Mouse (Mus musculus): ENCODE data around the gene Ifih1. TPM values are rescaled to one million over a fixed set of nuclear protein-coding genes. Genes with fewer than 3 reads are reported as not detected.

Gene Ifih1
- polyA plus RNA-seq, 1 experiment from 2014 or later, result 3.2 TPM

DNA sequence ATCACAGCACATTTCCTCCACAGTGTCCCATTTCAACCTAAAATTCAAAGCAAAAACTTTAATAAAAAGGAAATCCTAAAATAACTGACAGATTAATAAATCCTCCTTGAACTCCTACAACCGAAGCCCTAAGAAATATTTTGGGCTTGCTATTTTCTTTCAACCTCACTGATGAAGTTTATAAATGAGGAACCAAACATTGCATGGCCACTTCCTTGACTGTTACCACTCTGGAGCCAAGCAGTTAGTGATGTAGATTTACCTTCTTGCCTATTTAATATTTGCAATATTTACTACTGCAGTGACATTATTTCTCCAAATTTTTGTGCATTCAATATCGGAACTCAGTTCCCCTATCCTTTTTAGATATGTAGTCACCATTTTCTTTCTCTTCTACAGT is 6.2 kb downstream of the Ifih1 start:
- no peak for ATAC-seq
- no peaks in the 10 kb centered on the region for H3K27me3 ChIP-seq
- POLR2A ChIA-PET, result no interaction called here
- in situ Hi-C loops (cut with MboI; ENCODE audit: low pct_unique_long_range_greater_than_20kb), result loop anchor here (25.0 kb wide), 1 partner anchor 1003 kb away; no protein-coding TSS in a partner anchor
- no peak for DNase-seq (ENCODE audit: low read depth, low spot score)
- TF ChIP-seq CTCF (IDR thresholded peaks at IDR 0.05), result no peak
- CTCF ChIA-PET, result no interaction called here

- POLR2A ChIA-PET, result no interaction called here
- DNase-seq (ENCODE audit: low read depth, low spot score), result no peak
- in situ Hi-C loops (cut with MboI; ENCODE audit: low pct_unique_long_range_greater_than_20kb), result loop anchor here (25.0 kb wide), 1 partner anchor 993 kb away; no protein-coding TSS in a partner anchor
- peak; percentile 64 for TF ChIP-seq CTCF (IDR thresholded peaks at IDR 0.05)
- peak; percentile 78 for ATAC-seq
- no peaks in the 10 kb centered on the region for H3K27me3 ChIP-seq
- CTCF ChIA-PET, result interaction anchor here (0.9 to 3.6 kb wide), 6 partner anchors 11 to 151 kb away, joined by 3 to 27 read pairs (median 3); no protein-coding TSS in a partner anchor
These were observed 15.6 kb downstream of the Ifih1 start for GRCm38 (mm10) chr2:62630446-62630845.

DNA sequence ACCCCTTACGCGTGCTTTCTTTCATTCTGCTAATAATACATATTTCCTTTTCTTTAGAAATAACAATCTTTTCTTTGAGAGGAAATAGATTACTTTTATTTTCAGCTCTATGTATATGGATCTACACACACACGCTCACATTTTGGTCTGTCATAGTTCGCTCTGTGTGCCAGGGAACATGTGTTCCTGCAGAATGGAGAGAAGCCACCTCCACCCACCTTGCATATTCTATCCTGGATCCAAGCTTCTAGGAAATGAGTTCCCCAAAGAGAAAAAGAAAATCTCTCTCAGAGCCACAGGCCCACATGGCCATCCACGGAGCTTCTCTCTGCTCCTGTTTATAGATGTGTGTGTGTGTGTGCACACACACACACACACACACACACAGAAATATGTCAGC is 17.7 kb downstream of the Ifih1 start:
- TF ChIP-seq CTCF (IDR thresholded peaks at IDR 0.05), result no peak
- ChIA-PET CTCF (interaction anchor here (0.9 to 1.5 kb wide), 12 partner anchors 9 to 282 kb away, joined by 3 to 6 read pairs (median 3); no protein-coding TSS in a partner anchor), POLR2A (no interaction called here)
- H3K27me3 ChIP-seq, result no peaks in the 10 kb centered on the region
- ATAC-seq, result no peak
- no peak for DNase-seq (ENCODE audit: low read depth, low spot score)
- in situ Hi-C loops (cut with MboI; ENCODE audit: low pct_unique_long_range_greater_than_20kb), result loop anchor here (10.0 to 25.0 kb wide), 4 partner anchors 164 to 991 kb away; no protein-coding TSS in a partner anchor

- ATAC-seq (no peak), DNase-seq (ENCODE audit: low read depth, low spot score) (no peak)
- POLR2A ChIA-PET, result no interaction called here
- CTCF ChIA-PET, result interaction anchor here (0.9 to 1.5 kb wide), 11 partner anchors 9 to 186 kb away, joined by 3 to 6 read pairs (median 3); no protein-coding TSS in a partner anchor
- peak; percentile 37 for TF ChIP-seq CTCF (IDR thresholded peaks at IDR 0.05)
- H3K27me3 ChIP-seq, result no peaks in the 10 kb centered on the region
- in situ Hi-C loops (cut with MboI; ENCODE audit: low pct_unique_long_range_greater_than_20kb), result loop anchor here (10.0 to 25.0 kb wide), 4 partner anchors 163 to 990 kb away; no protein-coding TSS in a partner anchor
These were observed 18.3 kb downstream of the Ifih1 start for GRCm38 (mm10) chr2:62627728-62628127.

DNA sequence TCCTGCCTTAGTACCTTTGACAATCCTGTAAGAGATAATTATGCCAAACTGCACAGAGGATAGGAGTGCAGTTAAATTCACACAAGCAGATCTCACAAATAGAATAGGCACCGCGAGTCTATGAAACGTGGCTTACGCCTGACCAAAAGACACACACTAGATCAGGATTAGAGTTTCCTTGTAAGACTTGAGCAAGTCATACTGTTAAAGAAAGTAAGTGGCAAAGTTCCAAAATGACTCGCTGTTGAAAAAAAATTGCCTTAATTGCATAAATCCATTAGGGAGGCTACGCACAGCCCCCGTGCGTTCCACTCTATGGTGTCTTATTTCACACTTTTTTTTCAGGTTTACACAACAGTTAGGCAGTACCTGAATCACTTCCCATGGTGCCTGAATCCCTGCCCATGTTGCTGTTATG is 23.0 kb downstream of the Ifih1 start:
- ATAC-seq (no peak), DNase-seq (ENCODE audit: low read depth, low spot score) (no peak)
- TF ChIP-seq CTCF (IDR thresholded peaks at IDR 0.05), result no peak
- ChIA-PET CTCF (interaction anchor here (1.3 kb wide), 1 partner anchor 21 kb away, joined by 3 read pairs; no protein-coding TSS in a partner anchor), POLR2A (no interaction called here)
- in situ Hi-C loops (cut with MboI; ENCODE audit: low pct_unique_long_range_greater_than_20kb), result loop anchor here (10.0 kb wide), 3 partner anchors 158 to 638 kb away; no protein-coding TSS in a partner anchor
- no peaks in the 10 kb centered on the region for H3K27me3 ChIP-seq

GRCm38 (mm10) chr2:62619679-62620078 is 26.4 kb downstream of the Ifih1 start:
- no peaks in the 10 kb centered on the region for H3K27me3 ChIP-seq
- in situ Hi-C loops (cut with MboI; ENCODE audit: low pct_unique_long_range_greater_than_20kb), result loop anchor here (10.0 kb wide), 3 partner anchors 155 to 635 kb away; no protein-coding TSS in a partner anchor
- no peak for TF ChIP-seq CTCF (IDR thresholded peaks at IDR 0.05)
- DNase-seq (ENCODE audit: low read depth, low spot score) (no peak), ATAC-seq (no peak)
- CTCF ChIA-PET, result interaction anchor here (1.0 to 1.4 kb wide), 2 partner anchors 11 to 63 kb away, joined by 3 to 4 read pairs; no protein-coding TSS in a partner anchor
- POLR2A ChIA-PET, result no interaction called here

- no peak for TF ChIP-seq CTCF (IDR thresholded peaks at IDR 0.05)
- ChIA-PET POLR2A (no interaction called here), CTCF (interaction anchor here (1.0 to 1.4 kb wide), 2 partner anchors 11 to 62 kb away, joined by 3 to 4 read pairs; no protein-coding TSS in a partner anchor)
- in situ Hi-C loops (cut with MboI; ENCODE audit: low pct_unique_long_range_greater_than_20kb), result no loop called here
- no peak for ATAC-seq
- no peak for DNase-seq (ENCODE audit: low read depth, low spot score)
- no peaks in the 10 kb centered on the region for H3K27me3 ChIP-seq
These were observed 27.1 kb downstream of the Ifih1 start for GRCm38 (mm10) chr2:62618934-62619341.

DNA sequence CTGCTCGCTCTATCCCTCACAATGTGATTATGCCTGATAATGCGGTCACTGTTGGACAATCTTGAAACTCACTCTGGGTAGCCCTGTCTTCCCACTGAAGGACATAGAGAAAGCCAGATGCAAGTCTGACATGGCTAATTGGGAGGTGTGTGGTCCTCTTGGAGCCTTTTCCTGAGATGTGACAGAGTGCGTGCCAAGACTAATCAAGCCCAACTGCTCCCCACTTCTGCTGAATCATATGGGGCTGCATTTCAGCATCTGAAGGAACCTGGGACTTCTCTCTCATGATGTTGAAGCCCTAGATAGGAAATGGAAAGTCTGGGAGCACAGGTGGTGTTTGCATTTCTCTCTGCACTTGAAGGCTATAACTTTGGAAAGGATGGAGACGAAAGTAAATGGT is 32.9 kb downstream of the Ifih1 start:
- no peak for TF ChIP-seq CTCF (IDR thresholded peaks at IDR 0.05)

DNA sequence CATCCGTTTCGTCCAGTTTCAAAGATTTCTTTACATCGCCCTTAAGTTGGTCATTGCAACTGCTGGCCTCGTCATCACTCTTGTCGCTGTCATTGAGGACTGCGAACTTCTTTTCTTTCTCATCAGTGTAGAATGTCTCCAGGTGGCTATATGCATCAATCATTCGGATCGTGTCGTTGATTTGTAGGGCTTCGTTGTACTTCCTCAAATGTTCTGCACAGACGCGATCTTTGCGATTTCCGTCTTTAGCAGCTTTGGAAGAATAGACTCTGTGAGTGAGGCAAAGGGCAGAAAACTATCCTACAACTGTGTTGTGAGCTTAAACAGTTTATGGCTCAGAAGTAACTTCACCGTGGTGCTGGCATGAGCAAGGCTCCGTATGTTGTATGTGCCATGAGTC is 39.9 kb downstream of the Ifih1 start:
- POLR2A ChIA-PET, result no interaction called here
- TF ChIP-seq CTCF (IDR thresholded peaks at IDR 0.05), result no peak
- CTCF ChIA-PET, result no interaction called here
- no peak for ATAC-seq
- DNase-seq (ENCODE audit: low read depth, low spot score), result no peak
- H3K27me3 ChIP-seq, result no peaks in the 10 kb centered on the region
- in situ Hi-C loops (cut with MboI; ENCODE audit: low pct_unique_long_range_greater_than_20kb), result no loop called here

More for the DNA sequence above, 32.9 kb downstream of the Ifih1 start:
- ATAC-seq (no peak), DNase-seq (ENCODE audit: low read depth, low spot score) (no peak)
- CTCF ChIA-PET, result interaction anchor here (0.7 to 0.8 kb wide), 2 partner anchors 8 to 17 kb away, joined by 3 read pairs; no protein-coding TSS in a partner anchor
- in situ Hi-C loops (cut with MboI; ENCODE audit: low pct_unique_long_range_greater_than_20kb), result no loop called here
- POLR2A ChIA-PET, result no interaction called here
- H3K27me3 ChIP-seq, result no peaks in the 10 kb centered on the region

GRCm38 (mm10) chr2:62603530-62603929 is 42.5 kb downstream of the Ifih1 start:
- H3K27me3 ChIP-seq, result no peaks in the 10 kb centered on the region
- ATAC-seq, result no peak
- in situ Hi-C loops (cut with MboI; ENCODE audit: low pct_unique_long_range_greater_than_20kb), result no loop called here
- DNase-seq (ENCODE audit: low read depth, low spot score), result no peak
- ChIA-PET POLR2A (no interaction called here), CTCF (no interaction called here)
- no peak for TF ChIP-seq CTCF (IDR thresholded peaks at IDR 0.05)

DNA sequence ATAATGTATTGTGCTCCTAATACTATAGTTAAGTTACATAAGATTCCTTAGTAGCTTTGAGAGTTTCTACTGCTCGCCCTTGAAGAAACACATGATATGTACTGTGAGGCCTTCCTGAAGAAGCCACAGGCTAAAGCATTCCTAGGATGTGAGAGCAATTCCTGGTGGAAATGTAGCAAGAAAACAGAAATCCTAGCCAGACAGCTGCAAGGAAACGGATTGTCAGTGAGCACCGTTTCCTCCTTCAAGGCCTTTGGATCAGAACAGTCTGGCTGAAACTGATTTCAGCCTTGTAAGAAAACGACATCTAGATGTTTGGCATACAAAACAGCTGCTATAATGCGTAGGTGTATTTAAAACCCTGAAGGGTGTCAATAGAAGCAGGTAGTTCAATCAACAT is 49.5 kb downstream of the Ifih1 start:
- ChIA-PET CTCF (no interaction called here), POLR2A (no interaction called here)
- no peak for TF ChIP-seq CTCF (IDR thresholded peaks at IDR 0.05)
- no peak for DNase-seq (ENCODE audit: low read depth, low spot score)
- in situ Hi-C loops (cut with MboI; ENCODE audit: low pct_unique_long_range_greater_than_20kb), result no loop called here
- no peaks in the 10 kb centered on the region for H3K27me3 ChIP-seq
- ATAC-seq, result no peak

All from Patski (cell line).